Mouse (Mus musculus): ENCODE measurements around the gene Gm9603. TPM values are rescaled to one million over a fixed set of nuclear protein-coding genes. Genes with fewer than 3 reads are reported as not detected.
"Not testable (repeated sequence)": the region's sequence is repeated elsewhere in the genome, so short reads cannot be mapped to it uniquely, and the experiment has no call there.

Gm9603 gene
- not detected in 2 replicates for polyA plus RNA-seq (2015; fragmentation: Nextera tagmentation; extraction: Ambion mirVana)

DNA sequence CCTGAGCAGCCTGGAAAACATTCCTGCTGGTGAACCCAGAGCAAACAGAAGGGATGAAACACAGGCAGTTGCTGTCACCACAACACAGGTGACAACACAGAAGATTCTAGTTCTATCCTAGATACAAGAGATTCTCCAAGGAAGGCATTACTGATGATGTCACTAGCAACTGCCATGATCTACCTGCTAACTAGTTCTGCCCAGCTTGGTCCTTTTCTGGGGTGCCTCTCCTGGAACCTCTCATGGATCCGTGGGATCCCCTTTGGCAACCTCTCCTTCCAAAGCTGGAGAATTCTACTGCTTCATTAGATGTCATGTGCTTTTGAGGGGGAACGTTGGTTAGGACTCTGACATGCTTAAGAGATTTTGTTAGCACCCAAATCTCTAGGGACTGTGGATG is at the start of gene Gm9603:
Gene Gm9603 (minus strand): TSS at position 101 of the 400 bp plus-strand sequence.
- not testable (repeated sequence) for ATAC-seq (ENCODE audit: low FRiP score); H3K9me3 ChIP-seq; H3K4me1 ChIP-seq (replicated peaks); H3K27me3 ChIP-seq; H3K36me3 ChIP-seq; H3K4me2 ChIP-seq; H3K27ac ChIP-seq; H3K4me3 ChIP-seq; H3K9ac ChIP-seq
- no CpG with 5 or more reads among the region's 2 CpGs for WGBS

DNA sequence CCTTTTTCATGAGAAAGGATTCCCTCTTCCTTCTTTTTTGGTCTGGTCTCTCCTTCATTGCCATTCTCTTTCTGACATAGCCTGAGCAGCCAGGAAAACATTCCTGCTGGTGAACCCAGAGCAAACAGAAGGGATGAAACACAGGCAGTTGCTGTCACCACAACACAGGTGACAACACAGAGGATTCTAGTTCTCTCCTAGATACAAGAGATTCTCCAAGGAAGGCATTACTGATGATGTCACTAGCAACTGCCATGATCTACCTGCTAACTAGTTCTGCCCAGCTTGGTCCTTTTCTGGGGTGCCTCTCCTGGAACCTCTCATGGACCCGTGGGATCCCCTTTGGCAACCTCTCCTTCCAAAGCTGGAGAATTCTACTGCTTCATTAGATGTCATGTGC is 54.3 kb downstream of the Gm9603 start, which contains the start of gene Gm8265:
Gene Gm8265 (minus strand): TSS at position 101 of the 400 bp plus-strand sequence.
- no CpG with 5 or more reads among the region's 1 CpGs for WGBS
- H3K9ac ChIP-seq; ATAC-seq (ENCODE audit: low FRiP score); H3K36me3 ChIP-seq; H3K9me3 ChIP-seq; H3K4me2 ChIP-seq; H3K4me3 ChIP-seq; H3K4me1 ChIP-seq (replicated peaks); H3K27me3 ChIP-seq; H3K27ac ChIP-seq: not testable (repeated sequence)

Other genes starting within 250 kb of the Gm9603 start
- 2.8 and 3.2 TPM in 2 replicates for gene Gm3194, start 232.0 kb downstream of the Gm9603 start, polyA plus RNA-seq (2015; fragmentation: Nextera tagmentation; extraction: Ambion mirVana)
- gene Gm8246, start 209.6 kb downstream of the Gm9603 start, polyA plus RNA-seq (2015; fragmentation: Nextera tagmentation; extraction: Ambion mirVana): not detected in 2 replicates
- not detected in 2 replicates for gene Gm3187, start 203.2 kb downstream of the Gm9603 start, polyA plus RNA-seq (2015; fragmentation: Nextera tagmentation; extraction: Ambion mirVana)
- gene Gm3488, start 185.8 kb downstream of the Gm9603 start, polyA plus RNA-seq (2015; fragmentation: Nextera tagmentation; extraction: Ambion mirVana): 11.8 and 12.0 TPM in 2 replicates
- gene Gm3532, start 149.0 kb downstream of the Gm9603 start, polyA plus RNA-seq (2015; fragmentation: Nextera tagmentation; extraction: Ambion mirVana): not detected in 2 replicates
- not detected in 2 replicates for gene Gm8265, start 54.4 kb downstream of the Gm9603 start, polyA plus RNA-seq (2015; fragmentation: Nextera tagmentation; extraction: Ambion mirVana)
- 0.35 TPM in 1 of 2 replicates, not detected in the other for gene Gm3373, start 54.1 kb upstream of the Gm9603 start, polyA plus RNA-seq (2015; fragmentation: Nextera tagmentation; extraction: Ambion mirVana)
- 3.2 and 4.2 TPM in 2 replicates for gene Gm3383, start 120.5 kb upstream of the Gm9603 start, polyA plus RNA-seq (2015; fragmentation: Nextera tagmentation; extraction: Ambion mirVana)
- not detected in 2 replicates for gene Gm3424, start 142.9 kb upstream of the Gm9603 start, polyA plus RNA-seq (2015; fragmentation: Nextera tagmentation; extraction: Ambion mirVana)
- 0.80 and 1.1 TPM in 2 replicates for gene Gm8237, start 192.9 kb upstream of the Gm9603 start, polyA plus RNA-seq (2015; fragmentation: Nextera tagmentation; extraction: Ambion mirVana)

Data from hindbrain, embryonic 13.5 days (tissue).